Mouse (Mus musculus) intestine, embryonic 15.5 days (tissue): ENCODE results near the gene Impdh1. TPM values are rescaled to one million over a fixed set of nuclear protein-coding genes. Genes with fewer than 3 reads are reported as not detected.
"Not testable (repeated sequence)": the region's sequence is repeated elsewhere in the genome, so short reads cannot be mapped to it uniquely, and the experiment has no call there.

ENCODE experiments used
- ATAC-seq: fragments of 200-750 bp; cut with Nextera tagmentation; 2 replicates; pipeline ENCODE4 v1.8.0; 2017; ENCODE audit warnings: moderate TSS enrichment, moderate library complexity
- H3K27ac ChIP-seq: fragments of 300-500 bp; sonication (generic); 2 replicates; pipeline ENCODE4 v1.5.1; 2015; ENCODE audit warnings: mild to moderate bottlenecking, inconsistent platforms
- H3K27me3 ChIP-seq: fragments of 300-500 bp; sonication (generic); replicated peaks from 2 replicates; pipeline ENCODE4 v1.6.1; 2015; ENCODE audit warnings: inconsistent platforms
- H3K36me3 ChIP-seq: fragments of 300-500 bp; sonication (generic); 2 replicates; pipeline ENCODE4 v1.6.1; 2015; ENCODE audit warnings: inconsistent platforms
- H3K4me1 ChIP-seq: fragments of 300-500 bp; sonication (generic); replicated peaks from 2 replicates; pipeline ENCODE4 v1.6.1; 2015; ENCODE audit warnings: inconsistent platforms
- H3K4me2 ChIP-seq: fragments of 300-500 bp; sonication (generic); replicated peaks from 2 replicates; pipeline ENCODE4 v1.6.1; 2015; ENCODE audit warnings: mild to moderate bottlenecking, inconsistent platforms
- H3K4me3 ChIP-seq: fragments of 300-500 bp; sonication (generic); replicated peaks from 2 replicates; pipeline ENCODE4 v1.5.1; 2015; ENCODE audit warnings: inconsistent platforms
- H3K9ac ChIP-seq: fragments of 300-500 bp; sonication (generic); 2 replicates; pipeline ENCODE4 v1.6.1; 2015; ENCODE audit warnings: inconsistent platforms
- H3K9me3 ChIP-seq: fragments of 300-500 bp; sonication (generic); 2 replicates; pipeline ENCODE4 v1.6.1; 2016; ENCODE audit warnings: inconsistent platforms
- WGBS: fragments of 180-500 bp; shearing (Covaris S2); methylation state at CpG from one replicate; pipeline ENCODE4 v1.1.7; 2015; 5-methylcytosine and 5-hydroxymethylcytosine counted together
- polyA plus RNA-seq: library from polyadenylated mRNA; unstranded; fragments of >200 nt; fragmentation: Nextera tagmentation; extraction: Ambion mirVana; gene quantifications from 2 replicates; pipeline ENCODE4 v1.2.1, GENCODE M21; 2015

The Impdh1 gene
- polyA plus RNA-seq, 1 experiment from 2014 or later: 44.7 TPM

- H3K4me2 ChIP-seq: peak overlapping the region; percentile 100
- under 1% methylated on average over 40 of the region's 40 CpGs for WGBS
- H3K4me3 ChIP-seq: peak overlapping the region; percentile 53
- ATAC-seq: peak; percentile 80
- H3K27me3 ChIP-seq: peaks cover 71% of the 10 kb centered on the region
- peak overlapping the region; percentile 56 for H3K9ac ChIP-seq
- no peaks in the 10 kb centered on the region for H3K36me3 ChIP-seq
- no peaks in the 10 kb centered on the region for H3K9me3 ChIP-seq
- H3K27ac ChIP-seq: no peak overlapping the region
- peaks cover 17% of the 10 kb centered on the region for H3K4me1 ChIP-seq
These were observed 45.2 kb downstream of the Impdh1 start for GRCm38 (mm10) chr6:29170952-29171388.

DNA sequence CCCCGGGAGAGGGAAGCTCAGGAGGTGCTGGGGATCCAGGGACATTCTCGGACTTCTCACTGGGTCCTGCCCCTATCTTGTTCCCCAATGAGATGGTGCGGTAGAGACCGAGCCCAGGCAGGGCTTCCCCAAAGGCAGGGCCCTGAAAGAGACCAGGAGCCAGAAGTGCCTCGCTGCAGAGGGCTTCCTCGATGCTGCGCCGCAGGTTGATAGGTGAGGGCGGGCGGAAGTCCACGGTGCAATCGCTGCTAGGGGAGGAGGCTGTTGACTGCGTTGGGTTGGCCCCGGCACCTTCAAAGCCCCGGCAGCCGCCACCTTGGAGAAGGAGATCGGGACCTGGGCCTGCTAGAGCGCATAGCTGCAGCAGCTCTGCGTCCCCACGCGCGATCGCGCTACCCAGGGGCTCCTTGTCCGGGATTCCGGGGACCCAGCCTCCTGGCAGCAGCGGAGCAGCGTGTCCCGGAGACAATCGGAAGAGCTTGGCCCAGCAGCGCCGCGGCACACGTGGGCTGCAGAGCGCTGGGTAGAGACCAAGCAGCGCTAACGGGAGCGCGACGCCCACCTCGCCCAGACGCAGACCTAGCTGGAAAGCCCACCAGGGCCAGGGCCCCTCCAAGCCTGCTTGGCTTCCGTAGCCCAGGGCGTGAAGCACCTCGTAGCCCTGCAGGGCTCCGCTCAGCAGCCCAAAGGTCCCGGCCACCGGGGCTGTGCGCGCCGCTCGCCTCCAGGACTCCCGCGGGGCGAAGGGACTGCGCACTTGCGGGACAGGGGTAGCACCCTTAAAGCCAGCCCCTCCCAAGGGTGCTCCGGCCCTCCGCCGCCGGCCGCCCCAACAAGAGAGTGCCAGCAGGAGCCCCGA, 45.9 kb downstream of the Impdh1 start:
- Histone ChIP-seq H3K4me3 (peak overlapping the region; percentile 53), H3K9me3 (no peaks in the 10 kb centered on the region), H3K27ac (no peak overlapping the region), H3K4me2 (peak overlapping the region; percentile 100), H3K9ac (peak overlapping the region; percentile 56), H3K4me1 (peaks cover 17% of the 10 kb centered on the region), H3K36me3 (no peaks in the 10 kb centered on the region), H3K27me3 (peaks cover 68% of the 10 kb centered on the region)
- ATAC-seq: peak; percentile 75
- under 1% methylated on average over 62 of the region's 63 CpGs for WGBS

GRCm38 (mm10) chr6:29169675-29170062, 46.5 kb downstream of the Impdh1 start:
- H3K9ac ChIP-seq: peak overlapping the region; percentile 56; the same call in 1 of the 2 replicates
- 14% methylated on average over 12 of the region's 12 CpGs for WGBS
- peak overlapping the region; percentile 100 for H3K4me2 ChIP-seq
- peak overlapping the region; percentile 53 for H3K4me3 ChIP-seq
- no peaks in the 10 kb centered on the region for H3K9me3 ChIP-seq
- no peaks in the 10 kb centered on the region for H3K36me3 ChIP-seq
- peak; percentile 27; the same call in 1 of the 2 replicates for ATAC-seq
- no peak overlapping the region for H3K27ac ChIP-seq
- H3K4me1 ChIP-seq: peaks cover 17% of the 10 kb centered on the region
- peaks cover 62% of the 10 kb centered on the region for H3K27me3 ChIP-seq

GRCm38 (mm10) chr6:29168871-29169270, 47.3 kb downstream of the Impdh1 start:
- H3K9me3 ChIP-seq: no peaks in the 10 kb centered on the region
- H3K27me3 ChIP-seq: peaks cover 54% of the 10 kb centered on the region
- ATAC-seq: no peak
- 52% methylated on average over 2 of the region's 2 CpGs for WGBS
- no peak overlapping the region for H3K9ac ChIP-seq
- H3K36me3 ChIP-seq: no peaks in the 10 kb centered on the region
- H3K4me3 ChIP-seq: no peak overlapping the region
- peaks cover 17% of the 10 kb centered on the region for H3K4me1 ChIP-seq
- H3K4me2 ChIP-seq: no peak overlapping the region
- H3K27ac ChIP-seq: no peak overlapping the region

- peaks cover 12% of the 10 kb centered on the region for H3K4me1 ChIP-seq
- H3K27me3 ChIP-seq: peaks cover 36% of the 10 kb centered on the region
- no peak overlapping the region for H3K27ac ChIP-seq
- no peak overlapping the region for H3K9ac ChIP-seq
- no peak for ATAC-seq
- 3% methylated on average over 1 of the region's 1 CpGs for WGBS
- H3K36me3 ChIP-seq: no peaks in the 10 kb centered on the region
- H3K4me3 ChIP-seq: no peak overlapping the region
- H3K4me2 ChIP-seq: no peak overlapping the region
- H3K9me3 ChIP-seq: no peaks in the 10 kb centered on the region
These were observed 50.0 kb downstream of the Impdh1 start for GRCm38 (mm10) chr6:29166196-29166595.

DNA sequence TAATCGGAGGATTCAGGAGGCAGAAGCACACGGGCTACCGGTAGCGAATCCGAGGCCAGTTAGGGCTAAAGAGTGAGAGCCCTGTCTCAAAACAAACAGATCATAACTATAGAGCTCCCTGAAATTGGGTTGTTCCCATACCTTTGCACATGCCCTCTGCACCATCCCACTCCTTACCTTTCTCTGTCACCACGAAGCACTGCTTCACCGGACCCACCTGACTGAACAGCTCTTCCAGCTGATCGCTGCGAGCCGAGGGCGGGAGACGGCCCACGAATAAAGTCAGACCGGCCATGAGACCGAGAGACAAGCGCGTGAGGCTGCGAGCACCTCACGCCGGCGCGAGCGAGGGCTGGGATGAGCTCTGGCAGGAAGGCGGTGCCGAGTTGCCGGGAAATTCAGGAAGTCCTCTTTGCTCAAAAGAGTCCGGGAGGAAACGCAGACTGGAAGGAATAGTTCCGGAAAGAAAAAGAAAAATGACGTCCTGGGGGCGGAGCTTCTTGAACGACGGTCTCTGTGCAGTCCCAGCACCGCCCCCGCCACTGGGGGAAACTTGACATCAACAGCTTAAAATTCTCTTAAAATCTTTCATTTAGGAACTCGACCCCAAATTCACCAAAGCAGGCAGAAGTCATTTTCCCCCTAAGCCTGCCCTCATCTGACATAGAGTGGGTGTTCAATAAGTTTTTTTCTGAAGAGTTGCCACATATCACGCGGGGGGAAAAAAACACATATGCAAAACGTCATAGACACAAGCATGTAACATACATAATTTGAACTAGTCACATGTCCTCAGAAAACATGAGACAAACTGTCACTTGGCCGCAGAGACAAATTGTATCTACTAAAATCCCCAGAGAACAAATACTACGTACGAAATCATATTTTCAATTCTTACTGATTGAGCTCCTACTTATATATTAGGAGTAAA, 51.6 kb downstream of the Impdh1 start, which contains the start of gene Rbm28:
Gene Rbm28, minus strand, starts transcription at position 693 of the 931 bp plus-strand sequence.
- no peaks in the 10 kb centered on the region for H3K36me3 ChIP-seq
- peak; percentile 89 for ATAC-seq
- H3K4me1 ChIP-seq: no peaks in the 10 kb centered on the region; the same call in 1 of the 2 replicates
- 7% methylated on average over 42 of the region's 42 CpGs for WGBS
- H3K9ac ChIP-seq: peak within 1 kb of the TSS; percentile 64
- H3K27ac ChIP-seq: 0 out of 2 replicates have a peak within 1 kb of the TSS, but pooled peaks have one; percentile 14
- peak within 1 kb of the TSS; percentile 64 for H3K4me2 ChIP-seq
- peaks cover 21% of the 10 kb centered on the region for H3K27me3 ChIP-seq
- no peaks in the 10 kb centered on the region for H3K9me3 ChIP-seq
- peak within 1 kb of the TSS; percentile 71 for H3K4me3 ChIP-seq

DNA sequence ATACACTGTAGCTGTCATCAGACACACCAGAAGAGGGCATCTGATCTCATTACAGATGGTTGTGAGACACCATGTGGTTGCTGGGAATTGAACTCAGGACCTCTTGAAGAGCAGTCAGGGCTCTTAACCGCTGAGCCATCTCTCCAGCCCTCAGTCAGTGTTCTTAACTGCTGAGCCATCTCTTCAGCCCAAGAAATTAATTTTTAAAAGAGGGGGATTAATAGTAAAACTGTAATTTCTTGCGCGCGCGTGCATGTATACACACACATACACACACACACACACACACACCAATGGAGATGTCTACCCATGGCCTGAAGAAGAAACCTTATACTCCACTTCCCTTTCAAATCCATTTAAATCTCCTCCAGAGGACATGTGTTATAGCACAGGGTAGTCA, 54.9 kb downstream of the Impdh1 start:
- not testable (repeated sequence) for H3K27me3 ChIP-seq, H3K9ac ChIP-seq, H3K4me1 ChIP-seq, H3K27ac ChIP-seq, H3K4me2 ChIP-seq, H3K4me3 ChIP-seq, H3K9me3 ChIP-seq, ATAC-seq
- peaks cover 10% of the 10 kb centered on the region; the same call in 1 of the 2 replicates for H3K36me3 ChIP-seq
- 98% methylated on average over 5 of the region's 5 CpGs for WGBS

- no peak for ATAC-seq
- 88% methylated on average over 2 of the region's 2 CpGs for WGBS
- no peak overlapping the region for H3K4me3 ChIP-seq
- H3K27ac ChIP-seq: no peak overlapping the region
- H3K4me2 ChIP-seq: no peak overlapping the region
- no peaks in the 10 kb centered on the region for H3K9me3 ChIP-seq
- no peaks in the 10 kb centered on the region; the same call in 1 of the 2 replicates for H3K4me1 ChIP-seq
- no peak overlapping the region for H3K9ac ChIP-seq
- peaks cover 10% of the 10 kb centered on the region; the same call in 1 of the 2 replicates for H3K36me3 ChIP-seq
- no peaks in the 10 kb centered on the region for H3K27me3 ChIP-seq
These were observed 55.4 kb downstream of the Impdh1 start for GRCm38 (mm10) chr6:29160786-29161185.

- no peaks in the 10 kb centered on the region for H3K27me3 ChIP-seq
- H3K9ac ChIP-seq: no peak overlapping the region
- no peaks in the 10 kb centered on the region for H3K9me3 ChIP-seq
- H3K4me1 ChIP-seq: no peaks in the 10 kb centered on the region
- H3K4me2 ChIP-seq: no peak overlapping the region
- no peak overlapping the region for H3K27ac ChIP-seq
- peaks cover 21% of the 10 kb centered on the region for H3K36me3 ChIP-seq
- no peak overlapping the region for H3K4me3 ChIP-seq
- ATAC-seq: no peak
- whole genome bisulfite sequencing: 93% methylated on average over 5 of the region's 5 CpGs
These were observed 59.8 kb downstream of the Impdh1 start for GRCm38 (mm10) chr6:29156326-29156725.

Other genes starting within 250 kb of the Impdh1 start
- not detected in 2 replicates for gene Lep, start 156.1 kb downstream of the Impdh1 start, polyA plus RNA-seq
- gene Rbm28, start 51.4 kb downstream of the Impdh1 start, polyA plus RNA-seq: 24.9 and 28.4 TPM in 2 replicates
- 0.40 and 0.50 TPM in 2 replicates for gene Prrt4, start 36.8 kb downstream of the Impdh1 start, polyA plus RNA-seq
- 32.4 and 34.6 TPM in 2 replicates for gene Hilpda, start 56.1 kb upstream of the Impdh1 start, polyA plus RNA-seq
- gene Fam71f2, start 63.2 kb upstream of the Impdh1 start, polyA plus RNA-seq: 0.24 and 0.39 TPM in 2 replicates
- not detected in 2 replicates for gene Fam71f1, start 102.8 kb upstream of the Impdh1 start, polyA plus RNA-seq
- gene Calu, start 131.7 kb upstream of the Impdh1 start, polyA plus RNA-seq: 289 and 306 TPM in 2 replicates
- gene Opn1sw, start 172.1 kb upstream of the Impdh1 start, polyA plus RNA-seq: 0.29 and 0.53 TPM in 2 replicates
- 7.4 and 7.7 TPM in 2 replicates for gene Ccdc136, start 179.9 kb upstream of the Impdh1 start, polyA plus RNA-seq
- gene Flnc, start 216.9 kb upstream of the Impdh1 start, polyA plus RNA-seq: 9.7 and 10.1 TPM in 2 replicates